Mouse (Mus musculus) urinary bladder, postnatal 14 days (tissue): ENCODE measurements around the gene Aqp7.

Source experiments
- DNase-seq: peaks from one replicate; pipeline ENCODE4 v3.0.0; 2021; ENCODE audit warnings: low spot score

The Aqp7 gene

GRCm38 (mm10) chr4:41057361-41057760 is 9.4 kb upstream of the Aqp7 start:
- DNase-seq, result no peak

- no peak for DNase-seq
Measured at GRCm38 (mm10) chr4:41056742-41057332, 8.9 kb upstream of the Aqp7 start.

DNA sequence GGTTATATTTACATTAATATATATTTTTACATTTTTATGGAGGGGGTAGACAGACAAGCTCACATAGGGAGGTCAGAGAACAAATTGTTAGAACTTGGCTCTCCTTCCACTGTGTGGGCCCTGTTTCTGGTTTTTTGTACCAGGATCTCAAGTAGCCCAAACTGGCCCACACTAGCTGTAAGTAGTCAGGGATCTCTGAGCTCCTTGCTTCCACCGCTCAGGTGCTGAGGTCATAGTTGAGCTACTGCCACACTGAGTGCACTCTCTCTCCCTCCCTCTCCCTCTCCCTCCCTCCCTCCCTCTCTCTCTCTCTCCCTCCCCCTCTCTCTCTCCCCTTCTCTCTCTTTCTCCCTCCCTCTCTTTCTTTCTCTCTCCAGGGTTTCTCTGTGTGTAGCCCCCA is 8.3 kb upstream of the Aqp7 start:
- DNase-seq, result no peak

- peak; percentile 74 for DNase-seq
Measured at GRCm38 (mm10) chr4:41055111-41055510, 7.2 kb upstream of the Aqp7 start.

DNA sequence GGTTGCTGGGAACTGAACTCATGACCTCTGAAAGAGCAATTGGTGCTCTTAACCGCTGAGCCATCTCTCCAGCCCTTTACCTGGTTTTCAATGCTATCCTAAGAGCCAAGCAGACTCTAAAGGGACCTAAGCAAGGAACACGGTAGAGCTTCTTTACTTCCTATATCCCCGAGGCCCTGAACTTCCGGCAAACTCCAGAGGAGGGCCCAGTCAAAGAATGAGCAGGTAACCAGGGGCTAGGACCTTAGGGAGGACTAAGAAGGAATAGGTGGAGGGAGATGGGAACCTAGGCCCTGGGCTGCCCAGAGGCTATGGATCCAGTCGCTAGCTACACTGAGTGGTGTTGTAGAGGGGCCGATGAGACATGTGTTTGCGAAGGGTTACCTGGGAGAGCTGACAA is 3.8 kb upstream of the Aqp7 start:
- DNase-seq, result no peak

DNA sequence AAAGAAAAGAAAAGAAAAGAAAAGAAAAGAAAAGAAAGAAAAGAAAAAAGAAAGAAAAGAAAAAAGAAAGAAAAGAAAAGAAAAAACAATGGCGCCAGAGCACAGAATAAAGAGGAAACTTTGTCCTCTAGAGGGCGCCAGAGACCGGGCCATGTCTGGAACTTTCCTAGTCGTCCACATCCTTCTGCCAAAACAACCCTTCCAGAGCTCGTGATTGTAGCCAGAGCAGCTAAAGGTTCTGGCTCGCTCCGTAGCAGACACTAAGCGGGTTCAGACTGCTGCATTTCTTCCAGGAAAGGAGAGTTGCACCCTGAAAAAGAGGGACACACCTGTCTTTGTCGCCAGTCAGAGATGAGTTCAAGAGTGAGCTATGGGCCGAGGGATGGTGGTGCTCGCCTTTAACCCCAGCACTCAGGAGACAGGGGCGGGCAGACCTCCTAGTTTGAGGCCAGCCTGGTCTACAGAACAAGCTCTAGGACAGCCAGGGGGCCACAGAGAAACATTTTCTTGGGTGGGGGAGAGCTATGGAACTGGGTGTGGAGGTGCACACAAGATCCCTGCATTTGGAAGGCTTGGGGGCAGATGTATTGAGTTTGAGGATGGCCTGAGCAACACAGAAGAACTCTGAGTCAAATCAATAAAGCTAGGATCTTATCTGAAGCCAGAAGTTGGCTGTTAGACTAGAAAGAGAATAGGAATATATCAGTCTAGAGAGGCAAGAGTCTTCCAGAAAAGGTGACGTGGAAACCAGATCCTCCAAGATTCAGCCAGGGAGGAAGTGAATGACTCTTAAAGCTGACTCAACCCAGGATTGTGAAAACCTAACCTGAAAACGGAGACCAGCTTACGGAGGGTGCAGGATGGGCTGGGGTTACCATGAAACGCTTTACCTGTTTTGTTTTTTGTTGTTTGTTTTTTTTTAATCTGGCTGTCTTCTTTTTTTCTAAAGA is 3.1 kb upstream of the Aqp7 start:
- DNase-seq, result peak; percentile 92

DNA sequence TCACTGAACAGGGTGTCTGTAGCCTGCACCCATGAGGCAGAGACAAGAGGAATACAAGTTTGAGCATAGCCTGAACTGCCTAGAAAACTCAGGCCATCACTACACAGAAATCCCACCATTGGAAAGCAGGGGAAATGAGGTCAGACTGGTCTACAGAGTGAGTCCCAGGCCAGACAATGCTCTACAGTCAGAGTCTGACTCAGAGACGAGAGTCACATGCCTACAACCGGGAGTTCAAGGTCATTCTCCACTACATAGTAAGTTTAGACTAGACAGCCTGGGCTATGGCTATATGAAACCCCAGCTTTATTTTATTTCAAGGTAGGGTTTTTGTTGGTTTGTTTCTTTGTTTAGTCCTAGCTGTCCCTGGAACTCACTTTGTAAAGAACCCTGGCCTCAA is 987 bp upstream of the Aqp7 start:
- no peak for DNase-seq

GRCm38 (mm10) chr4:41046254-41046795 is 1.6 kb downstream of the Aqp7 start:
- no peak for DNase-seq

DNA sequence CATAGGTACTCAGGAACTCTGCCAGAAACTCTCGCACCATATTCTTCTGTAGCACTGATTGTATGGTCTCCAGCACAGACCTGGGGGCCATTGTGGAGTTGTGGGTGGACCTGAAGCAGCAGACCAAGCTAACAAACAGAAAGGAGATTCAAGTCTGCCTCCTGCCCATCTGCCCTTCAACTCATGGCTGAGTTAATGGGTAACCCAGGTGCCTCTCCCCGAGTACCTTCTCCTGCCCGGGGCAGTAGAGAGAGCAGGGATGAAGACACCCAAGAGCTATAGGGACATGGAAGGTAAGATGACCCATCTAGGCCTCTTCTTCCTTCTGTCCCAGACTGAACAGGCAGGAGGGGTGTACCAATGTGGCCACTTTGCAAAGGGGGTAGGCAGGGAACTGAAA is 2.7 kb downstream of the Aqp7 start:
- DNase-seq, result no peak

GRCm38 (mm10) chr4:41043961-41044360 is 4.0 kb downstream of the Aqp7 start:
- DNase-seq, result no peak

- no peak for DNase-seq
Measured at GRCm38 (mm10) chr4:41042880-41043279, 5.1 kb downstream of the Aqp7 start.

DNA sequence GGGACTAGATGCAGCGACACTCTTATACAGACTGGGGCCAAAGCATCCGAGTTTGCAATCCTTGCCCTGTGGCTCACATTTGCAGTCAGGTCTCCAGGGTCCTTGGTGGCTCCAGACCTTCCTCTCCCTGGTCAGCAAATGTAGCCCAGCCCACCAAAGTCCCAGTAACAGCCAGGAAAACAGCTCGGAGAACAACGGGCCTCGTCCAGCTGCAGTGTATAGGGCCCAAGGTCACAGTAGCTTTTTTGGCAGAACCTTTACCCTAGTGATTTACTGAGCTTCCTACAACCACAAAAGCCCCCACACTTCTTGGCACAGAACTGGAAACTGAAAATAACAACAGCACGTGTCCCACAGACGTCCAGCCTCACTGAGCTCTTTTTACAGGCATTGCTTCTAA is 7.0 kb downstream of the Aqp7 start:
- no peak for DNase-seq

- no peak for DNase-seq
Measured at GRCm38 (mm10) chr4:41037942-41038341, 10.0 kb downstream of the Aqp7 start.

GRCm38 (mm10) chr4:41031242-41031641 is 16.7 kb downstream of the Aqp7 start:
- DNase-seq, result no peak

GRCm38 (mm10) chr4:41029372-41029771 is 18.6 kb downstream of the Aqp7 start:
- DNase-seq, result no peak

- no peak for DNase-seq
Measured at GRCm38 (mm10) chr4:41028272-41028671, 19.7 kb downstream of the Aqp7 start.

DNA sequence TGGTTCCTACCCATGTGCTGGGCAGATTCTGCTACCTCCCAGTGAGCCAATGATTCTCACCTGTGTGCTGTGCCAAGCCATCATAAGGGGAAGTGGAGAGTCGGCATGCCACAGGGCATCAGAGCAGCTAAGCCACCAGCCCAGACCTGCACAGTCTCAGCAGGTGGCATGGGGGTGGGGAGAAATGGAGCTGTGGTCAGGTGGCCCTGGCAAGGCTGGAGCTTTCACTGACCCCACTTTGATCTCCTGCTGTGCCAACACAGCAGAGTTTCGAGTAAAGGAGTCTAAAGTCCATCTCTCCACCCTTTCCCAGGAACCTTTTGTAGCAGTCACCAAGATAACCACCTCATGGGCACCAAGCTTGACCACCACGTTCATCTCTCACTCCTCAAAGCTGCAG is 20.1 kb downstream of the Aqp7 start:
- no peak for DNase-seq

GRCm38 (mm10) chr4:41026086-41026787 is 21.7 kb downstream of the Aqp7 start:
- no peak for DNase-seq

DNA sequence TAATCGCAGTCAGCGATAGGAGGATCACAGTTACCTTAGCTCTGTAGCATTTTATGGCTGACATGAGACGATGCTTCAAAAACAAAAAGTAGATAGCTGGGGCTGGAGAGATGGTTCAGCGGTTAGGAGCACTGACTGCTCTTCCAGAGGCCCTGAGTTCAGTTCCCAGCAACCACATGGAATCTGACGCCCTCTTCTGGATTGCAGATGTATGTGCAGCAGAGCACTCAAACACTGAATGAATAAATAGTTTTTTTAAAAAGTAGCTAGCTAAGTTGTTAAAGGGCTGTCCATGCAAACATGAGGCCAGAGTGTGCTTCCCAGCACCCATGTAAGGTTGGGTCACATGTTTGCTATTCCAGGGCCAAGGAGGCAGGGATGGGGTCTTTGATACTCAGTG is 26.8 kb downstream of the Aqp7 start:
- no peak for DNase-seq

GRCm38 (mm10) chr4:41015798-41016197 is 32.1 kb downstream of the Aqp7 start:
- no peak for DNase-seq

GRCm38 (mm10) chr4:41013351-41013750 is 34.6 kb downstream of the Aqp7 start:
- no peak for DNase-seq

DNA sequence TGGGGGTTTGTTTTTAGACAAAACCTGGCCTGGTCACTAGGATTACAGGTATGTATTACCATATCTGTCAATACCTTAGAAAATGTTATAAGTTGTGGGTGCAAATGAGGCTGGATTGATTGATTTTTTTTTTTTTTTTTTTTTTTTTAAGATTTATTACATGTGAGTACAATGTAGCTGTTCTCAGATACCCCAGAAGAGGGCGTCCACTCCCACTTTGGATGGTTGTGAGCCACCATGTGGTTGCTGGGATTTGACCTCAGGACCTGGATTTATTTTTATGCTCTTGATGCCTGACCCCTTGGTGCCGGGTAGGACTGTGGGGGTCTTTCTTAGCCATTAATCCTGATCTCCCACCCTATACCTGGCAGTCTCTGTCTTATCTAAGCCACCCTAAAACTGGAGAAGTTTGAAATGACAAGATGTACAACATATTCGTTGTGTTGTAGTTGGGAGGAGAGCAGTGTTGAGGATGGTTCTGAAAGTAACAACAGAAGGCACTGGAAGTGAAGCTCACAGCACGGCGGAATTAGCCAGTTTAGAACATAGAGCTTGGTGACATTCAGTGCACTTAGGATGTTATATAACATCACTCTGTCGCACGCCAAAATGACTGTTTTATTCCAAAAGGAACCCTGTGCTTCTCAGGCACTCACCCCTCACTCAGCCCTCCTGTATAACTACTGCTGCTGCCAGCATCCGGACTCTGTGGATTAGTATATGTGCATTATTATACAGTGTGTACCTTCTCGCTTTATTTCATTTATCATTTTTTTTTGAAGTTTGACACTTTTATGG is 46.9 kb downstream of the Aqp7 start:
- no peak for DNase-seq
